Mouse (Mus musculus) cortical plate, adult 2 months (tissue): ENCODE results near the gene Cutal.

Experiments used
- CTCF ChIP-seq: fragments of 200-500 bp; IDR thresholded peaks from 2 replicates; pipeline ENCODE4 v1.5.1; 2011; ENCODE audit warnings: mild to moderate bottlenecking, control low read depth, low read length; ENCODE audit not compliant: insufficient read depth; ENCODE audit errors: extremely low read depth
- POLR2A ChIP-seq: fragments of 200-500 bp; IDR thresholded peaks from 2 replicates; pipeline ENCODE4 v1.6.1; 2011; ENCODE audit warnings: mild to moderate bottlenecking, low read length, control low read depth; ENCODE audit not compliant: insufficient read depth; ENCODE audit errors: extremely low read depth

DNA sequence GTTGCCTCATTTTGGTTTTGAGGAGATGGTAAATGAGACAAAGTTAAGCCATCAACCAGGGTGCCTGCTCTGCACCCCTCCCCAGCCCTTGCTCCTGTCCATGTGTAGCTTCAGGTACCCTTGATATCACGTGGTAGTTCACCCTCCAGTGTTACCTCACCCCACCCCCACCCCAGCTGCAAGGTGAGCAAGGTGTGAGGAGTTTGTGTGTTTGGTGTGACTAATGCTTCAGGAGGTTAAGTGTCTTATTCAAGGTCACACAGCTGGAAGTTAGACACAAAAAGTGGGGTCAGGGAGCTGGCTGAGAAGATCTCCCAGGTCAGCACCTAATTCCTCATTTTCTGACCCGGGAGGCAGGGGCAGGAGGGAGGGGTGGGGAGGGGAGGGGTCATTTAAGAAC is 48.5 kb downstream of the Cutal start:
- TF ChIP-seq CTCF (no peak), POLR2A (no peak)
